Mouse (Mus musculus): ENCODE data around the gene Pakap. TPM values are rescaled to one million over a fixed set of nuclear protein-coding genes. Genes with fewer than 3 reads are reported as not detected.
"Not testable (repeated sequence)": the region's sequence is repeated elsewhere in the genome, so short reads cannot be mapped to it uniquely, and the experiment has no call there.

Pakap gene
- polyA plus RNA-seq, 1 experiment from 2014 or later, result 17.5 TPM

DNA sequence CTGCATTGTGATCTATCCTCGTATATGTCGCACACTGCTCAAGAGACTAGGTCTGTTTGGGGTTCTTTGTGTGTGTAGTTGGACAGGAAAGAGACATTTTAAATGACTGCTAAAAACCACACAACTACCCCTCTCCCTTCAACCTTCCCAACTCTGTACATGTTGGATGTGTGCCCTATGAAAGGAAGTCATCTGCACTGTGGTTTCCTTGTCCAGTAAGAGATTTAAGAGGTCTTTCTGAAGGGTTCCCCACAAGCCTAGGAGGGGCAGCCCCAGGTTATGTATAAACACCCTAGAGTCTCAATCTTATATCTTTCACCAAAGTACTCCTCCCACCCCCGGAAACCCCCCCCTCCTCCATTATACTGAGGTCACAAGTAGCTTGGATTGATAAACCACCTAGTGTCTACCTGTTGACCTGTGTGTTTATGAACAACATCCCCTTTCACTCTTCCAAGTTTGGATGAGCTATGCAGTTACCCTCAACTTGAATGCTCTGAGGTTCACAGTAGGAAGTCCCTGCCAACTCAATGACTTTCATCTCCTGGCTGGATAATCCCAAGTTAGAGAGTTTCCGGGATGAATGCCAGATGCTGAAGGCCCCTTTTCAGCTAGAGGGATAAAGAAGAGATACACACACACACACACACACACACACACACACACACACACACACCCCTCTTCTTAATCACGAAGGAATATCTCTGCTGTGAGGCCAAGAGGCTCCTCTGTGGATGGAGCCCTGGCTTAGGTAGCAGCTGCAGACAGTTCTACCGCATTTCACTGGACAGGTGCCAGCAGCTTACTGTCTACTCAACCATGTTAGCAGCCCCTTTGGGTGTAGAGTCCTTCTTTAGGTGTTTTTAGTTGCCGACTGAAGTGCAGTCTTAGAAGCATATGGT, 315.8 kb downstream of the Pakap start:
- no peaks in the 10 kb centered on the region for H3K9me3 ChIP-seq
- DNase-seq (ENCODE audit: extremely low spot score, low spot score), result no peak
- 85% methylated on average over 7 of the region's 7 CpGs for WGBS
- H3K27ac ChIP-seq, result no peak overlapping the region
- peaks cover 10% of the 10 kb centered on the region for H3K4me1 ChIP-seq
- no peaks in the 10 kb centered on the region for H3K36me3 ChIP-seq (replicated peaks)
- no peaks in the 10 kb centered on the region for H3K27me3 ChIP-seq (ENCODE audit: poor library complexity, severe bottlenecking)
- no peak overlapping the region for H3K4me3 ChIP-seq

DNA sequence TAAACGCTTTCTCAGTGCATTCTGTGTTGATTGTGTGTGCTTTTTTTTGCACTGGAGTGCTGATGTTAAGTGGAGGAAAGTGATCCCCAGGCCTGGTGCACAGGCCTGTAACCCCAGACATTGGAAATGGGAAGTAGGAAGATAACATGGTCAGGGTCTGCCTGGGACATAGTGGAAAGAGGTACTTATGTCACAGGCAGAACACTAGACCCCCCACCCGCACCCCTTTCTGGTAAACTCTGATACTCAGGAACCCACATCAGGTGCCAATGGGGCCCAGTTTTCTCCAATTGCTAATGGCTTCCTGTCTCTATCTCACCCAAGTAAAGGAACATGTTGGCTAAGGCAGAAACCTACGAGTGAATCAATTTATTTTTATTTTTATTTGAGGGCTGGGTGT, 316.5 kb downstream of the Pakap start:
- H3K36me3 ChIP-seq (replicated peaks), result no peaks in the 10 kb centered on the region
- no peak overlapping the region for H3K27ac ChIP-seq
- no peak for DNase-seq (ENCODE audit: extremely low spot score, low spot score)
- no peak overlapping the region for H3K4me3 ChIP-seq
- 96% methylated on average over 3 of the region's 3 CpGs for WGBS
- H3K27me3 ChIP-seq (ENCODE audit: poor library complexity, severe bottlenecking), result no peaks in the 10 kb centered on the region
- H3K9me3 ChIP-seq, result no peaks in the 10 kb centered on the region
- peaks cover 10% of the 10 kb centered on the region for H3K4me1 ChIP-seq

DNA sequence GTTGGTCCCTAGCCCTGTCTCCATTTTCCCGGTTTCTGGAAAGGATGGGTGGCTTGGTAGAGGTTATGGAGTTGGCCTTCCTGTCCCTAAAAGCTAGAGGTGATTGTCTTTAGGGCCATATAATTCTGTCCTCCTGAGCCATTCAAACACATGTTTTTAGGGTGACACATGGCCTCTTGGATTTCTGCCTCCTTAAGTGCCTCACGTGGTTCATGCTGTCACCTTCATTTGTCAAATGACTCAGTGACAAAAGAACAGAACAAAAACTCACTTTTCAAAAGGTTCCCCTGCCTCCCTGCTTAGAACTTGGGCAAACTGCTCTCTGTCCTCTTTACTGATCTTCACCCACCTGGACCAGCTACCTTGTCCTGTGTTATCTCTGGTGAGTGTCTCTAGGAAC, 317.2 kb downstream of the Pakap start:
- H3K4me3 ChIP-seq, result no peak overlapping the region
- WGBS, result 78% methylated on average over 2 of the region's 2 CpGs
- no peak overlapping the region for H3K27ac ChIP-seq
- no peak for DNase-seq (ENCODE audit: extremely low spot score, low spot score)
- no peaks in the 10 kb centered on the region for H3K9me3 ChIP-seq
- no peaks in the 10 kb centered on the region for H3K36me3 ChIP-seq (replicated peaks)
- no peaks in the 10 kb centered on the region for H3K27me3 ChIP-seq (ENCODE audit: poor library complexity, severe bottlenecking)
- H3K4me1 ChIP-seq, result peaks cover 8% of the 10 kb centered on the region

DNA sequence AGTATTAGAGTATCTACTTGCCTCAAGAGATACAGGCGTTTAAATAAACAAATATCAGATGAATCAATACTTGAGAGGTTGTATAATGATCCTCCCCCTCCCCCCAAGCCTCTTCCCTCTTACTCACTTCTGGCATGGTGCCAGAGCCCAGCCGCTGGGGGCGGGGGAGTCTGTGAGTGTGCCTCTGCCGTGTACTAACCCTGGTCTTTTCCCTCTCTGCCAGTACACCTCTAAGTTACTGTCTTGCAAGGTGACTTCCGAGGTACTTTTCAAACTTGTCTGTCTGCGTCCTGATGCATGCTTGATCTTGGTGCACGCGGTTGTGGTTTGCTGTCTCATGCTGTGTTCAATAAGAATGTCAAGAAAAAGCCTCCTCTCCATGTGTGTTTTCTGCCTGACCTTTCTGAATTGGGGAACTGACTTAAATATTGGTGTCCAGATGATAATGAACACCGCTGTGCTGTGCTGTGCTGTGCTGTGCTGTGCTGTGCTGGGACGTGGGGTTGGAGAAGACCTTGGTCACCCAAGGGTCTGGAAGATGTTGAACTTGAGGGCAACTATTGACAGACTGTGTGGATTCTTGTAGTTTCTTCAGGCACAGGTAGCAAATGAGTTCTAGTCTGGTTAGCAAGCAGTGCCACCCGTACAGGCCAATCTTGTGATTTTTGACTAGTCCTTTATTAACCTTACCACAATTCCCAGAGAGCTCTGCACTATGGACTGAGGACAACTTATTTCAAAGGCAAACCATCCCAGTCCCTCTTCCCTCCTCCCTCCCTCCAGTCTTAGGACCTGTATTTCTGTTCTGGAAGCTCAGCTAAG, 318.3 kb downstream of the Pakap start:
- 81% methylated on average over 11 of the region's 11 CpGs for WGBS
- DNase-seq (ENCODE audit: extremely low spot score, low spot score), result no peak
- no peaks in the 10 kb centered on the region for H3K9me3 ChIP-seq

DNA sequence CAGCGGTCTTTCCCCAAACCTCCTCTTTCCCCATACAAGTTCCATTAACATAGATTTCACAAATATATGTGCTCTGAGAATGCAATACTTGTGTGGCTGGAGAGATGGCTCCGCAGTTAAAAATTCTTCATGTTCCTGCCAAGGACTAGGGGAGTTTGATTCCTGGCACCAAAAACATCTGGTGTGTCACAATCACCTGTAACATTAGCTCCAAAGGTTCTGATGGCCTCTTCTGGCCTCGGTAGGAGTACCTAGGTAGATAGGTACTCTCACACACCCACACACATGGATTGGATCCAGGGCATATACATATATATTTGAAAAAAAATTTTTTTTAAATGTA, 318.9 kb downstream of the Pakap start:
- Histone ChIP-seq H3K4me1 (peaks cover 15% of the 10 kb centered on the region), H3K27me3 (ENCODE audit: poor library complexity, severe bottlenecking) (no peaks in the 10 kb centered on the region), H3K9me3 (no peaks in the 10 kb centered on the region), H3K27ac (no peak overlapping the region), H3K36me3 (replicated peaks) (no peaks in the 10 kb centered on the region), H3K4me3 (no peak overlapping the region)
- no peak for DNase-seq (ENCODE audit: extremely low spot score, low spot score)
- WGBS, result 93% methylated on average over 3 of the region's 3 CpGs

More for the DNA sequence above, 318.3 kb downstream of the Pakap start:
- H3K27me3 ChIP-seq (ENCODE audit: poor library complexity, severe bottlenecking), result no peaks in the 10 kb centered on the region
- no peaks in the 10 kb centered on the region for H3K36me3 ChIP-seq (replicated peaks)
- no peak overlapping the region for H3K27ac ChIP-seq
- peaks cover 9% of the 10 kb centered on the region for H3K4me1 ChIP-seq
- H3K4me3 ChIP-seq, result no peak overlapping the region

DNA sequence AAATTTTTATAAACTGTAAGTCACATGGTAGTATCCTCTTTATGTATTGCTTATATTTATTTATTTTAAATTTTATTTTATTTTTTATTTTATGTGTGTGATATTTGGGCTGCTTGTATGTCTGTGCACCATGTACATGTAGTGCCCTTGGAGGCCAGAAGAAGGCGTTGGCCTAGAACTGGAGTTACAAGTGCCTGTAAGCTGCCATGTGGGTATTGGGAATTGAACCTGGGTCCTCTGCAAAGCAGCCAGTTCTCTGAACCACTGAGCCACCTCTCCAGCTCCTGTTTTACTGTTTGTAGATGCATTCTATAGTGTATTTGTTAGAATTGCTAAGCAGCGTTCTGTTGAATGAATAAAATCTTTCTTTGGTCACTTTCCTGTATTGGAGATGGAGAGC, 320.3 kb downstream of the Pakap start:
- Histone ChIP-seq H3K27ac (no peak overlapping the region), H3K9me3 (no peaks in the 10 kb centered on the region), H3K36me3 (replicated peaks) (peaks cover 3% of the 10 kb centered on the region), H3K27me3 (ENCODE audit: poor library complexity, severe bottlenecking) (no peaks in the 10 kb centered on the region), H3K4me1 (peaks cover 24% of the 10 kb centered on the region), H3K4me3 (no peak overlapping the region)
- no peak for DNase-seq (ENCODE audit: extremely low spot score, low spot score)
- WGBS, result 91% methylated on average over 2 of the region's 2 CpGs

DNA sequence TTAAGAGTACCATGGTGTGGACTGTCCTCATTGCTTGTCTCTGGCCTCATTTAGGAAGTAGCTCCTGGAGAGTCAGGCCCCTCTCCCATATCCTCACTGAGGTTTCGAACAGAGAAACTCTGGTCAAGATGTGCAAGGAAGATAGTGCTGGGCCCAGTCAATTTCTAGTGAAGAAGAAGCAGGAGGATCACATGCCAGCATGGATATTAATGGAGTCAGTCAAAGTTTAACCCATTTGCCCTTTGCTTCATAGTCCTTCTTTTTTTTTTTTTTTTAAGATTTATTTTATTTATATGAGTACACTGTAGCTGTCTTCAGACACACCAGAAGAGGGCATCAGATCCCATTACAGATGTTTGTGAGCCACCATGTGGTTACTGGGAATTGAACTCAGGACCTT, 321.0 kb downstream of the Pakap start:
- peaks cover 24% of the 10 kb centered on the region for H3K4me1 ChIP-seq
- 94% methylated on average over 1 of the region's 1 CpGs for WGBS
- DNase-seq (ENCODE audit: extremely low spot score, low spot score); H3K27ac ChIP-seq; H3K27me3 ChIP-seq (ENCODE audit: poor library complexity, severe bottlenecking); H3K9me3 ChIP-seq; H3K4me3 ChIP-seq; H3K36me3 ChIP-seq (replicated peaks): not testable (repeated sequence)

DNA sequence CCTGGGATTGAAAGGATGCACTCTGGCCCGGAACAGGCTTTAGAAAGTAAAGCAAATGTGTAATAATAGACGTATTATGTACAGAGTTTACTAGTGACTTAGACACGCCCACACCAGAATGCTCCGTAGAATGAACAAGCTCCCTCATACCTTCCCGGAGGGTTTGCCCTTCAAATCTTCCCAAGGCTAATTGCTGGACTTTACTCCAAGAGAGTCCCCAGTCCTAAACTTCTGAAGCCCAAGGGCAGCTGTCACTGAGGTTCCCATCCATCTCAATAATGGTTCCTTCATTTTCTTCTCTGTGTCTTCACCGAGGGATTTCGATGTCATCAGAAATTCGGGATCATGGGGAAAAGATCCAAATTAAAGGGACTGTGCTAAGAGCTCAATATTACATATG, 321.8 kb downstream of the Pakap start:
- H3K4me1 ChIP-seq, result peaks cover 29% of the 10 kb centered on the region
- WGBS, result 91% methylated on average over 8 of the region's 8 CpGs
- DNase-seq (ENCODE audit: extremely low spot score, low spot score), result no peak
- H3K27me3 ChIP-seq (ENCODE audit: poor library complexity, severe bottlenecking), result no peaks in the 10 kb centered on the region
- no peak overlapping the region for H3K27ac ChIP-seq
- peaks cover 4% of the 10 kb centered on the region for H3K36me3 ChIP-seq (replicated peaks)
- H3K4me3 ChIP-seq, result no peak overlapping the region
- no peaks in the 10 kb centered on the region for H3K9me3 ChIP-seq

DNA sequence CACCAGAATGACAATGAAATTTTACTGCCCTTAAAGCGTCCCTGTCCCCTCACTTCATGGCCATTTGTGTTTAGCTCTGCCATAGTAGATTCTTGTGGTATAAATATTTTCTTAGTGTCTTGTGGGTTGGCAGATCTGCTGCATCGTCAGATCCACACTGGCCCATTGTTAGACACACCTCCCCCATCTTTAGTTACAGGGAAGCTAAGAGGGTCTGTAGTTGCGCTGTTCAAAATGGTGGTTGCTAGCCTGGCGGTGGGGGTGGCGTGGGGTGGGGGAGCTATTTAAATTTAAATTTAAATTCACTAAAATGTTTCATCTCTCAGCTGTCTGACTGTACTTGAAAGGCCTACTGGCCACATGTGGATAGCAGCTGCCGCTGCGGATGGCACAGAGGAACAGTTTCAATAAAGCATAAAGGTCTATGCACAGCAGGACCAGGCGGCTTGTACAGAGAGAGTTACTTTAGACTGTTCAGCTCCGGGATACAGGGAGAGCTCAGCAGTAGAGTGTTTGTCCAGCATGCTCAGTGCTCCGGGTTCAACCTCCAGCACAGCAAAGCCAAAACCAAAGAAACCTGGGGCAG, 324.1 kb downstream of the Pakap start:
- peaks cover 40% of the 10 kb centered on the region for H3K4me1 ChIP-seq
- H3K36me3 ChIP-seq (replicated peaks), result peaks cover 4% of the 10 kb centered on the region
- 76% methylated on average over 10 of the region's 10 CpGs for WGBS
- no peak overlapping the region for H3K27ac ChIP-seq
- H3K27me3 ChIP-seq (ENCODE audit: poor library complexity, severe bottlenecking), result no peaks in the 10 kb centered on the region
- no peaks in the 10 kb centered on the region for H3K9me3 ChIP-seq
- DNase-seq (ENCODE audit: extremely low spot score, low spot score), result no peak
- H3K4me3 ChIP-seq, result no peak overlapping the region

DNA sequence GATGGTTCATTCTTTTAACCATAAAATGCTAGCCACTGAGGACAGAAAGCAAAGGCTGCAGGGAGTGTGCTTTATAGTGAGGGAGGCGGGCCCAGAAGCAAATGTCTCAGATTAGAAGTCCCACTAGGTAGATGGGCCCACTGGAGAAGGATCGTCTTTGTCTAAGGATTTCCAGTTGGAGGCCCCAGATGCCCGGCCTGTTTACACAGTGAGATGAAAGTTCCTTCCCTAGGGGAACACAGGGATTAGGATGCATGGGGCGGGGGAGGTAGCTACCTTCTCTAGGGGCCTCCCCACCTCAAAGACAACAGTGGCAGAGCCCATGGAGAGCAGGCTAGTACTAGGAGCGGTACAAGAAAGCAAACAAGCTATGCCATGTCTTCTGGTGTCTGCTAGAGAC, 327.2 kb downstream of the Pakap start:
- peaks cover 4% of the 10 kb centered on the region for H3K36me3 ChIP-seq (replicated peaks)
- H3K4me3 ChIP-seq, result no peak overlapping the region
- peak overlapping the region; percentile 51 for H3K27ac ChIP-seq
- no peak for DNase-seq (ENCODE audit: extremely low spot score, low spot score)
- no peaks in the 10 kb centered on the region for H3K9me3 ChIP-seq
- WGBS, result 25% methylated on average over 5 of the region's 5 CpGs
- no peaks in the 10 kb centered on the region for H3K27me3 ChIP-seq (ENCODE audit: poor library complexity, severe bottlenecking)
- peaks cover 42% of the 10 kb centered on the region for H3K4me1 ChIP-seq

DNA sequence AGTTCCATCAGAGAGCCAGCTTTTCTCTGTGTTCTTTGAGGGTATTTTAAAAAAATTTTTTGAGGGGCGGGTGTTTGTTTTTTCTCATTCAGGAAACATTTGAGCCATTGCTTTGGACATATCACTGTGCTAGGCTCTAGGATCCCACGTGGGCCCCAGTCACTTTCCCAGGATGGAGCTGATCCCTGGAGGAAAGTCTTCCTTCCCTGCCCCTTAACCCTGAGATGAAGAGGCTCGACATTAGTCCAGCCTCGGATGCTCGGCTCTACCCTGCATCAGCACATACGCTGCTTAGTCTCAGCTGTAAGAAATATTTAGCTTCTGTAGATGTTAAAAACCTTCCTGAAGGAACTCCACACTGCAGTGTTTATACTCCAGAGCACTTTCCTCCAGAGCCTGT, 327.9 kb downstream of the Pakap start:
- Histone ChIP-seq H3K27ac (peak overlapping the region; percentile 51; the same call in 1 of the 2 replicates), H3K4me1 (peaks cover 42% of the 10 kb centered on the region), H3K4me3 (no peak overlapping the region), H3K27me3 (ENCODE audit: poor library complexity, severe bottlenecking) (no peaks in the 10 kb centered on the region), H3K9me3 (no peaks in the 10 kb centered on the region), H3K36me3 (replicated peaks) (peaks cover 4% of the 10 kb centered on the region)
- no peak for DNase-seq (ENCODE audit: extremely low spot score, low spot score)
- WGBS, result 75% methylated on average over 6 of the region's 6 CpGs

DNA sequence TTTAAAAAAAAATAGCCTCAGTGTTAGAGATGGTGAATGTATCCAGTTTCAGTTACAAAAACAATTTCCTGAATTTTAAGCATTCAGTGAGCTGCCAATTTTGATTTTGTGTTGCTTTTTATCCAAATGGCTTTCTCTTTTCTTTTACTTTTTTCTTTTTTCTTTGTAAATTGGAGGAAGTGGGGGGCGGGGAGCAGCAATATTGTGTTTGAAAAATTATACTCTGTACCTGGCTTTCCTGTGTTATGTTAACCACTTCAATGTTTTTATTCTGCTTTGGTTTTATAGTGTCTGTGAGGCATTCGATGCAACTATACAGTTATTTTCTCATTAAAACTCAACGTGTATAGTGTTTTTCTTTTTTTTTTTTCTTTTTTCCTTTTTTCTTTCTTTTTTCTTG, 328.7 kb downstream of the Pakap start:
- Histone ChIP-seq H3K27ac (no peak overlapping the region), H3K9me3 (no peaks in the 10 kb centered on the region), H3K4me1 (peaks cover 38% of the 10 kb centered on the region), H3K36me3 (replicated peaks) (peaks cover 4% of the 10 kb centered on the region), H3K27me3 (ENCODE audit: poor library complexity, severe bottlenecking) (no peaks in the 10 kb centered on the region), H3K4me3 (no peak overlapping the region)
- no peak for DNase-seq (ENCODE audit: extremely low spot score, low spot score)
- 72% methylated on average over 3 of the region's 3 CpGs for WGBS

DNA sequence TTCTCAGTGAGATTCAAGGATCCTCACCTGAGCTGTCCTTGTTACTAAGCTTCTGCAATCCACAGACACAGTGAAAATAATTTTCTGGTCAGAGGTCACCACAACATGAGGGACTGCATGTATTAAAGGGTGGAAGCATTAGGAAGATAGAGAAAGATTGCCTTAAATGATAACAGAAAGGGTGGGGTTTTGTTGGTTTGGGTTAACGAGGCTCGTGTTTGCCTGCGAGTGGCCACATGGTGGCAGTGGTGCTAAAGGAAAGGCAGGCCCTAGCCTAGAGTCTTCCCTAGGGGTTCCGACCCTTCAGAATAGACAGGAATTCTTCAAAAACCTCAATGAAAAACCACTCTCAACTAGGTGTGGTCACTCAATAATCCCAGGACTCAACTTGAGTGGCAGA, 333.2 kb downstream of the Pakap start:
- no peak for DNase-seq (ENCODE audit: extremely low spot score, low spot score)
- 0 out of 2 replicates have a peak, but pooled peaks cover 4% of the 10 kb centered on the region for H3K27me3 ChIP-seq (ENCODE audit: poor library complexity, severe bottlenecking)
- H3K4me1 ChIP-seq, result peaks cover 19% of the 10 kb centered on the region
- 16% methylated on average over 4 of the region's 4 CpGs for WGBS
- H3K27ac ChIP-seq, result no peak overlapping the region
- H3K36me3 ChIP-seq (replicated peaks), result no peaks in the 10 kb centered on the region
- H3K9me3 ChIP-seq, result no peaks in the 10 kb centered on the region
- H3K4me3 ChIP-seq, result no peak overlapping the region

Measured in forebrain, embryonic 10.5 days (tissue).